Mouse (Mus musculus): ENCODE measurements around the gene Pgf.
"Not testable (repeated sequence)": the region's sequence is repeated elsewhere in the genome, so short reads cannot be mapped to it uniquely, and the experiment has no call there.

Pgf gene

GRCm38 (mm10) chr12:85156324-85156723 is 21.3 kb downstream of the Pgf start:
- DNase-seq (ENCODE audit: low spot score), result no peak

GRCm38 (mm10) chr12:85153011-85153410 is 24.6 kb downstream of the Pgf start:
- no peak for DNase-seq (ENCODE audit: low spot score)

GRCm38 (mm10) chr12:85151002-85151774 is 26.4 kb downstream of the Pgf start, which contains the start of gene Rps6kl1:
Gene Rps6kl1, minus strand, starts transcription at chr12:85151264.
- DNase-seq (ENCODE audit: low spot score), result peak; percentile 69

GRCm38 (mm10) chr12:85150321-85151001 is 27.1 kb downstream of the Pgf start:
- DNase-seq (ENCODE audit: low spot score), result no peak

- no peak for DNase-seq (ENCODE audit: low spot score)
Observed at GRCm38 (mm10) chr12:85146881-85147280, 30.7 kb downstream of the Pgf start.

GRCm38 (mm10) chr12:85146355-85146754 is 31.2 kb downstream of the Pgf start:
- DNase-seq (ENCODE audit: low spot score), result no peak

GRCm38 (mm10) chr12:85145630-85146029 is 32.0 kb downstream of the Pgf start:
- no peak for DNase-seq (ENCODE audit: low spot score)

- DNase-seq (ENCODE audit: low spot score), result no peak
Observed at GRCm38 (mm10) chr12:85144821-85145220, 32.8 kb downstream of the Pgf start.

GRCm38 (mm10) chr12:85144276-85144675 is 33.3 kb downstream of the Pgf start:
- DNase-seq (ENCODE audit: low spot score), result not testable (repeated sequence)

GRCm38 (mm10) chr12:85142803-85143202 is 34.8 kb downstream of the Pgf start:
- peak; percentile 71 for DNase-seq (ENCODE audit: low spot score)

- no peak for DNase-seq (ENCODE audit: low spot score)
Observed at GRCm38 (mm10) chr12:85141096-85141495, 36.5 kb downstream of the Pgf start.

- DNase-seq (ENCODE audit: low spot score), result peak; percentile 48
Observed at GRCm38 (mm10) chr12:85140036-85140701, 37.4 kb downstream of the Pgf start.

- DNase-seq (ENCODE audit: low spot score), result no peak
Observed at GRCm38 (mm10) chr12:85136627-85137026, 41.0 kb downstream of the Pgf start.

- DNase-seq (ENCODE audit: low spot score), result no peak
Observed at GRCm38 (mm10) chr12:85135513-85136470, 41.8 kb downstream of the Pgf start.

- no peak for DNase-seq (ENCODE audit: low spot score)
Observed at GRCm38 (mm10) chr12:85134043-85134794, 43.4 kb downstream of the Pgf start.

GRCm38 (mm10) chr12:85131361-85131760 is 46.2 kb downstream of the Pgf start:
- DNase-seq (ENCODE audit: low spot score), result no peak

- DNase-seq (ENCODE audit: low spot score), result no peak
Observed at GRCm38 (mm10) chr12:85129426-85129978, 48.1 kb downstream of the Pgf start.

- DNase-seq (ENCODE audit: low spot score), result no peak
Observed at GRCm38 (mm10) chr12:85126986-85127603, 50.5 kb downstream of the Pgf start.

GRCm38 (mm10) chr12:85124751-85125150 is 52.8 kb downstream of the Pgf start:
- DNase-seq (ENCODE audit: low spot score), result no peak

GRCm38 (mm10) chr12:85123645-85124044 is 53.9 kb downstream of the Pgf start:
- peak; percentile 32 for DNase-seq (ENCODE audit: low spot score)
